Mouse (Mus musculus): ENCODE measurements at regions not wholly inside any gene's neighbourhood (a gene's known extent, or its start where the extent isn't known, plus 50 kb on each side); places are given as distances from the start of the nearest gene placed in this dataset.
A peak's percentile ranks its signal among the peaks of the same experiment; 100 is the strongest.

DNA sequence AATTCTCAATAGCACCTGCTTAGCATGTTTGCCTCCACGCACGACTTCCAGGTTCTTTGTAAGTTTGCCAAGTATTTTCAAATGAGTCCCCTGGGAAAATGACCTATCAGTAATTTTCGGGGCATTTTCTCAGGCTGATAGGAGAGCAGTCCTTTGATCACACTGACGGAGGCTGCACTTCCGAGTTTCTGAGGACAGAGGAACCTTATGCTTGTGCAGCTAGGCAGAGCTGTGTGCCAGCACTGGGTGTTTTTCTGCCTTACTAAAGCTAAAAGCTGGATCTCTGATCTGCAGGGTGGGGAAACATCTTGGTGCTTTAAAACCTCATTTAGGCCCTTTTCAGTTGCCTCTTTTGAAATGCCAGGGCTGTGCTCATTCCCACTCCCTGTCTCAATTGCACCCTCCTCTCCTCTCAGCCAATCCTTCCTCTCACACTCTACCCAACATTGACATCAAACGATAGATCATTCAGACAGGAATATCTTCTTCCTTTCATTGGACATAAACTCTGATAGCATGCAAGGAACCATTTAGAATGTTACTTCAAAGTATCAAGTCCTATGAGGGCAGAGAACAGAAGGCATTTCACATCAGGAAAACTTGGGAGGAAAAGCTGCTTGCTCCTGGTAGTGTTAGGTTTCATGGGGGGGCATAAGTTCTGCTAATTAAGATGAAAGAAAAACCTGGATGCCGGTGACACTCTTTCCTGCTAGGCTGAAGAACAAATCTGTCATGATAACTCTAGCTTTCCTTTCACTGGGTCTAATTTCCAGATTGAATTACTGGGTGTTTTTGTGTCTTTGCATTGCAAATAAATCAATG lies 95.3 kb downstream of the Lurap1l start:
- no peak for DNase-seq (ENCODE audit: low read depth, low spot score)

DNA sequence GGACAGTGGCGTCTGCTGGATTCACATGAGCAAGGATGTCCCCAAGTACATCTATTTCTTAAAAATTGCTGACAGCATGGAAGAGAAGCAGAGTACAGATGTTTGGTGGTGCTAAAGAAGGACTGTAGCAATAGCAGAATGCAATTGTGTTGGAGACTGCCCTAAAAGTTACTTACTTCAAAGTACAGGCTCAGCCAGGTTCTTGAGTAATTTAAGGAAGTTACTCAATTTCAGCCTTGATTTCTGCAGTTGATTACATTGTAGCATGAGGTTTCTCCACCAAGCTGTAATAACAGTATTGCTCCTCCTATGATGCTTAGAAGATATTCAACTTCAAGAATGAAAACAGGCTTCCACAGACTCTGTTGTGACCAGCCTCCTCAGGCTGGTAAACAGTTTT lies 96.1 kb downstream of the Lurap1l start:
- DNase-seq (ENCODE audit: low read depth, low spot score), result no peak

DNA sequence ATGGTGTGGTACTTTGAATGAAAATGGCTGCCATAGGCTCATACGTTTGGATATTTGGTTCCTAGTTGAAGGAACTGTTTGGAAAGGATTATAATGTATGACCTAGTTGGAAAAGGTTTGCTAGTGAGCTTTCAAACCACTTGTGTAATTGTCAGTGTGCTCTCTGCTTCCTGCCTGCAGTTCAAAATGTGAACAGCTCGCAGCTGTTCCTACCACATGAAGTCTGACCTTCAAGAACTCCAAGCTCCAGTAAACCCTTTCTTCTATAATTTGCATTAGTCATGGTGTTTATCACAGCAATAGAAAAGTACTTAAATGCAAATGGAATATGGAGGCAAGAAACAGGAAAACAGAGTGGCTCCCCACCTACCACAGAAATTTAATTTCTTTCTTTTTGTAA lies 111.4 kb downstream of the Lurap1l start:
- DNase-seq (ENCODE audit: low read depth, low spot score), result peak; percentile 12

DNA sequence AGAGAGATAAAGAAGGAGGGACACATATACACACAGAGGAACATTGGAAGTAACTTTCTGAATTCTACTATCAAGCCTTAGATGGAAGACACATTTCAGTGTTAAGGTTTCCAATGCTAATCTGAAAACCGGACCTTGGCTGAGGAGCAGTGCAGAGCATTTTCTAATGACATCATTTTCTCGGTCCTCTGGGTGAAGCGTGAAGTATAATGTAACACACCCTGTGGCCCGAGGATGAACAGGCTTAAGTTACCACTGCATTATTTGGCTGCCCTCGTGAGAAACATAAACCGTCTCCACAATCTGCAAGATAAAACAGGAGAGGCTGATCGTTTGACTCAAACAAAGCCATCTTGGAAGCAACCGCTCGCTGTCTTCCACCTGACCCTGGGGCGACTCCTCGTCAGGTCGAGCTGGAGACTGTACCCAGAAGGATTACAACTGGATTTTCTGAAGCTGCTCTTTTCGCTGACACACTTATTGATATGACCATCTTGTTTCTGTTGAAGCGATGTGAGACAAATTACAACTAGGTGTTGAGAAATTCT lies 113.1 kb downstream of the Lurap1l start:
- DNase-seq (ENCODE audit: low read depth, low spot score), result peak; percentile 68

DNA sequence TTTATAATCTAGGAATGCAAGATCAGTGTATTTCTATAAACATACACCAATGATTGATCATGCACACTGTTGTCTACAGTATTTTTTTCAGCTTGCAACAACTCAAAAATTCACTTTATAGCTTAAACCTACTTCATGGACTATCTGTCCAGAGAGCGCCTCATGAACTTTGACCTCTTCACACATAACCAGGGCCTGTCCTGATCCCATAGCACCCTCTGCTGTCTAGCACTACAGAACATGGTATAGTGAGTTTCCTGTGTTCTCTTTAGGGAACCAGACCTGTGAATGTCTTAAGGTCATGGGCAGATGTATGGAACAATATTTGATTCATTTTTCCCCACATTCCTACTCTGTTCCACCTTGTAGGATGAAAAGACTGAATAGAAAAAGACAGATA lies 117.1 kb downstream of the Lurap1l start:
- peak; percentile 20 for DNase-seq (ENCODE audit: low read depth, low spot score)

DNA sequence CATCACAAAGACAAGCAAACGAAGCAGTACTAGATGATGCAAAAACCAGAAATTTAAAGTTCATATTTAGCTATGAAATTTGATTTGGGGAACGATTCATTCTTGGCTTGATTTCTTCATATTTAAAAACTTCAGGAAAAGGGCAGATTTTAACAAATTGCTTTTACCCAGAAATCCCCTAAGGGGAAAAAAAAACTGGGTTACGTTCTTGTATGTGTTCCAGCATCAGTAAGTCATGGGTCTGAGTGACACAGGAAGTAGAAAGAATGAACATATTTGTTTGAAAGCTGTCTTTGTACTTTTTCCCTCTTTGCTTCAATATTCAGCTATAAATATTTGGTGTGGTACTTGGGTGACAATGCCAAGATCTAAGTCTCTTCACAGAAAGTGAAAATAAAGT lies 120.2 kb downstream of the Lurap1l start:
- DNase-seq (ENCODE audit: low read depth, low spot score), result no peak

DNA sequence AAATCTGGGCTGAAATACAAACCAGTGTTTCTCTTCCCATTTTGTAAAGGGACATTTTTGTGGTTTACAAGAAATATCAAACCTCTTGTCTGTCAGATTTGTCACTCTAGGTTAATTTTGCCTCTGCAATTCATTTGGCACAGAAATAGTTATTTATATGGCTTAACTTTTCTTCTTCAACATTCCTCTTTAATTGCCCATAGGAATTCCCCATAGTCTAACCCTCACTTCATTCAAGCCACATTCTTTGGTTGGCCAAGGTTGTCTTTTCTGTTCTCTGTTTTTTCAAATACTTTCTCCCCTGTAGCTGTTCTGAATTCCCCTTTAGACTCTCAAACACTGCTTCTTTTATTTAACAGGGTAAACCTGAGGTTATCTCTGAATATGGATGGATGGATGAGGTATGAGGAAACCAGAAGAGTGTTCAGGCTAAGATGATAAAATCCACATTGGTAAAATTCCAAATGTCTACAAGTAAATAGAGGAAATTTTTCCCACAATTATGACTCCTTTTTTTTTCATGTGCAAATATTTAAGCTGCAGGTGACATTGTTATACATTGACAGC lies 127.0 kb downstream of the Lurap1l start:
- DNase-seq (ENCODE audit: low read depth, low spot score), result no peak

DNA sequence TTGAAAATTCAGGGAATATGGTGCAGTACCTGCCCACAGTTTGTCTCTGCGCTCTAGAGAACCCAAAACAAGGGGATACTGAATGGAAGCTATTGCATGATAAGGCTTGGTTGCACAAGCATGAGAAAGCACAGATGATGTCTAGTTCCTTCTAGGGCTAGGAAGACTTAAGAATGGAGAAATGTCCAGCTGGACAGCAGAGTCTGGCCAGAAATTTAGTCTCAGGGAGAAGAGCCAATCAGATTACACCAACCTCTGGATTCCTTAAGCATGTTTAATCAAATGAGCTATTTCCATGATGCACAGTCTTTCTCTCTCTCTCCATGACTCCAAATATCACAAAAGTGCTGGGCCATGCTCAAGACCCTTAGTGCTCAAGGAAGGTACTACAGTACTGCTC lies 147.8 kb downstream of the Lurap1l start:
- no peak for DNase-seq (ENCODE audit: low read depth, low spot score)

DNA sequence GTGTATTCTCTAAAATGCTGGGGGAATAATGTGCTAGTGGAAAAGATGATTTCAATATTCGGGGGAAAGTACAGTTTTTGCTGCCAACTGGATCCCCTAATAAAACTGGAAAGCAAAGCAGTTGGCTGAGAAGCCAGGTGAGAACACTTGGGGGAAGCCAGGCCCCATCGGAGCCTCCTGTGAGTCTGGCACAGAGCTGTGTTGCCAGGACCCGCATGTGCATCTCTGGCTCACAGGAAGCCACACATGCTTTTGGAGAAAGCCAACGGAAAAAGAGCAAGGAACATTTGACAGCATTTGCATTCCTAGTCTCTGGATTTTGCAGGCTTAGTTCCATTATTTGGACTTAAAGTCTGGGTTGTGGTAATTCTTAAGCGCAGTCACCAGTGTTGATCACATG lies 148.4 kb downstream of the Lurap1l start:
- no peak for DNase-seq (ENCODE audit: low read depth, low spot score)

DNA sequence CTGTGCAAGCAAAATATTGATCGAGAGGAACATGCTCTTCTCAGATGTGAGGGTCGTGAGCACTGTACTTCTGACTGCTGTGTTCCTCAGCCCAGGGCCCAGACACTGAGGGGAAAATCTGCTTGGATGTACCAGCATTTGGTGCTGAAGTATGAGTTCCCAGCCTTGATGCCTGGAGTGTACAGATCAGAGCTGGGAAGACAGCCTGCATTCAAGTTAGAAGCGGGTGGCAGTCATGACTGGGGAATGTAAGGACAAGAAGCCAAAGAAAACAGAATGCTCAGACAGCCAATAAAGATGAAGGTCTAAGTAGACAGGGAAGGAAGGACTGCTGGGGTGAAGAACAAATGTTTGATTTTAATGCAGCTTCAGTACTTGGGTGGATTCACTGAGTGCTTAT lies 148.9 kb downstream of the Lurap1l start:
- no peak for DNase-seq (ENCODE audit: low read depth, low spot score)

DNA sequence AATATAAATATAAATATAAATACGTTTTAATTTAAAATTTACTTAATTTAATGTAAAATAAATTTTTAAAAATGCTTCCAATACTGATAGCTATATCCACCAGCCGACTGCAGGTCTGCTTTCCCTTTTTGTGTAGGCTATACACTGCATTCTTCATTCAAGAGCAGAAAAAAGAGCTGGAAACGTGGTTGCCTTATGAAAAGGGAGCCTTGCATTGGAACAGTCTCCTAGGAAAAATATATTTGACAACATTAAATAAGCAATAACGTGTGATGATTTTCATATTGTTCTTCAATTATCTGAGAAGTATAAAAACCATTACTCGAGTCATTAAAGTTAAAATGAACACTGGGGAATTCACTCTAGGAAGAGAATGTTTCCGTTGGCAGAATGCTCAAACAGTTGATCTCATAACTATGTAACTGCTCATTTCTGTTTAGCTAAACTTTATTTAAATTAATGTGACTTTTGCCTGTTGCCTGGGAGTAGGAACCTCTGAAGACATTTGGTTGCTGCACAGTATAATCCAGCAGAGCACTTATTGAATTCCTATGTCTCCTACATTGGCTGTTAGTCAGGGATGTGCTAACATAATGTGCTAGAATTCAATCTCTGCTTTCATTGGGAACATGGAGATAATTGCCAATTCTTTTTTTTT lies 172.0 kb downstream of the Lurap1l start:
- DNase-seq (ENCODE audit: low read depth, low spot score), result no peak

DNA sequence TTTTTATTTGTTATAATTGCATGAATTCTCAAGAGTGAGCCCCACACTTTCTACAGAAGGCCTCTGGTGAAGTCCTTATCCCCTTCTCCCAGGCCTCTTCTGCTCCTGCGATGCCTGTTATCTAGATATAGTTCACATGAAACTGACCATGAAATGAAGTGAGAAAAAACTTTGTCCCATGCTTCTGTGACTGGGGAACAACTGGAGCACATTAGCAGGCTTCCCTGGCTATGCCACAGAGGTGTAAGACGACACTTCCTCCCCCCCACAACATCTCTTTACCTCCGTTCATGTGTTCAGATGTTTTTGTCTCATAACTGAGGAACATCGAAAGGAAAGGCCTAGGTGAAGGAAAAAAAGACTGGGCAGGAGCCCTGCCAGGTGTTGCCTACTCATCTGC lies 174.7 kb downstream of the Lurap1l start:
- DNase-seq (ENCODE audit: low read depth, low spot score), result no peak

DNA sequence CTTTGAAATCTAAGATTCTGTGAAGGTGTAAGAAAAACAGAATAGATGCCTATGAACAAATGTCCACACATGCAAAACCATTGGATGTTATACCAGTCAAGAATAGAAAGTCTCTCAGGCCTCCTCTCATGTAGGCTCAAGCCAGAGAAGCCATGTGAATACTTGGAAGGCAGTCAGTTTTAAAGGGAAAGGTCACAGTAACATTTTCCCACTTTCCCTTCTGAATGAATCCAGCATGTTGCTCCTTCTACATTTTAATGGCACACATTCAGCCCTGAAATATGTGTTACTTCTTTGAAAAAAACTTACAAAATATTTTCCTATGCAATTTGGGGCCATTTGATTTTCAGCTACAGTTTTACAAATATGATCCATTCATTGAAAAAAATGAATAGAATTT lies 186.1 kb downstream of the Lurap1l start:
- no peak for DNase-seq (ENCODE audit: low read depth, low spot score)

DNA sequence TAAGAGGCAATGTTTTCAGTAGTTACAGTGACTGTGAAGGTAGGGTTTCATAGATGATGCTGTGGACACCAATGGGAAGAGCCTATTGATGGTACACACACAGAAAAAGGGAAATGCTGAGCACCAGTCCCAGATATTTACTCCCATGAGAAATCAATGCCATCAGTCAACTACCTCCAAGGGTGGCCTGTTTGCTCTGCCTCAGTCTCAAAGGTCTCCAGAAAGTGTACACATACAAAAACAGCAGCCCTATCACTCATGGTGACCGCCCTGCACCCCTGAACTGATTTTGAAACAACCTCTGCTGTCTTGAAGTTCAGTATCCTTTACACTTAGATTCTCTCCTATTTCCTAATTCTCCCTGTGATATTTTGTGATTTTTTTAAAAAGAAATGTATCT lies 187.2 kb downstream of the Lurap1l start:
- DNase-seq (ENCODE audit: low read depth, low spot score), result no peak

DNA sequence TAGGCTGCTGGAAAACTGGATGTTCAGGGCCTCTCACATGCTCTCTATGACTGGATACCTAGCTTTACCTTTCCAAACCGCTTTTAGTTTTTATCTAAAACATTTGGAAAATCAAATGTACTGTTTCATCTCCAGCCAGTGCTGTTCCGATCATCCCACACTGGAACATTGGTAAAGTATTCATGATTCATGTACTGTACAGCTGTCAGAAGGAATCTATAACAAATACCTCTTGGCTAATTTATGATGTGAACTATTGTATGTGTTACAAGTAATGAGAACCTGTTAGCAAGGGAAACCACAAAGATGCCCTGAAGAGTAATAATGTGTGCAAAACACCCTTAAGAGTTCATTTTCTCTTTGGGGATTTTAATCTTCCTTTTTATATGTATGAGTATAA lies 190.6 kb downstream of the Lurap1l start:
- DNase-seq (ENCODE audit: low read depth, low spot score), result no peak

DNA sequence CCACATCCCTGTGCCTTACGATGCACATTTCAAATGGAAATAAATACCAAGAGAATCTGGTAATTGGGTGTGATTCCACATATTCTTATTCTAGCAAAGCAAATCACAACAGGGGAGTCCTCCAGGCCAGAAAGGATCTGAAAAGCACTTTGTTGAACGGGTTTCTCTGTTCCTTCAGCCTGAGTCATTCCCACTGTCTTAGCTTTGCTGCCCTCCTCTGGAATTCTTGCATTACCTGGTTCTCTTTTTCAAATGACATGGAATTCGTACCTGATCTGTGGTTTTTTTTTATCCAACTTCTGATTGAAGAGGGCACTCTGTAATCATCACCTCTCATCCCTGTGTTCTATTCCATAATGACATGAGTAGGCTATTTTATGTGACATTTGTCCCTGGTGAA lies 200.9 kb downstream of the Lurap1l start:
- peak; percentile 3 for DNase-seq (ENCODE audit: low read depth, low spot score)

DNA sequence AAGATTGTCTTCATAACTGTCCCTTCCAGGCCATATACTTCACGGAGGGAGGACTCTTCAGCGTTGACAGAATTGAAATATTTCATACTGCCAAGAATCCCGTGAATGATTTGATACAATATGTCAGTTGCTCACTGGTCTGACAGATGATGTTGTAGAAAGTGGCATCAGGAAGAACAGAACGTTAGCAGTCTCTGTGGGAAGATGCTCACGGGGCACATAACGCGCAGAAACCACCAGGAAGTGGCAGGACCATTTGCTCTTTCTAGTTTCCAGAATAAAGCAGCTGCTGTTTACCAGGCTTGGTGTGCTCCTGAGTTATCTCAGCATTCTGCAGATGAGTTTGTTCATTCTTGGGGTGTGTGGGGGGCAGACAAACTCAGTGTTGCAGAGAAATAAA lies 206.0 kb downstream of the Lurap1l start:
- DNase-seq (ENCODE audit: low read depth, low spot score), result no peak

DNA sequence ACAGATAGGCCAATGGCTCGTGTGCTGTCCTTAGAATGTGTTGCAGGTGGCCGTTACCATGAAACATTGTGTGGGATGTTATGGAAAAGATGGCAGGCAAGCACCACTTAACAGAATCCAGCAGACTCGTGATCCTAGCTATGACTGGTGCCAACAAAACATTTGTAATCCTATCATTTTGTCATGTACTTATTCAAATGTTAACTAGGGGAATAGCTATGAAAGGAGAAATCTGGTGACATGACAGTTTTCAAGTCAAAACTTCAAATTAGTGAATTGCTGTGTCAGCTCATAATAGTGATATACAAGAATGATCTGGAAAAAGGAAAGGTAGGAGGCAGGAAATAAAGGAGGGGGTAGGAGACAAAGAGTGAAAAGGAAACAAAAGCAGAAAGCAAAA lies 213.7 kb downstream of the Lurap1l start:
- DNase-seq (ENCODE audit: low read depth, low spot score), result no peak

DNA sequence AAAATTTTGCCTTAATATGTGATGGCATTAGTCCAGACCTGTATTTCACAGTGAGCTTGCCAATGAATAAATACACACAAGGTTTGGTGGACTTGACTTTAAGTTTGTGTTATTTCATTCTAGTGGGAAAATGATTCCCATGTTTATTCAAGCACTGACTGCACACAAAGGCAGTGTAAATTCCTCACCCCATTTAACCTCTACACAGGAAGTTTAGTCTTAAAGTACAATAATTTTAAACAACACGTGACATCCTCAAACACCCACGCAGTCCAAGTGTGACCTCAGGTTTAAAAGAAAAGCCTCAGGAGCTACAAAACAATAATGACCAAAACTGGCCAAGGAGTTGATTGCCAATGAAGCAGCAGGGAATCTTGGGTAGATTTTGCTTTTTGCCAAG lies 219.4 kb downstream of the Lurap1l start:
- DNase-seq (ENCODE audit: low read depth, low spot score), result no peak

DNA sequence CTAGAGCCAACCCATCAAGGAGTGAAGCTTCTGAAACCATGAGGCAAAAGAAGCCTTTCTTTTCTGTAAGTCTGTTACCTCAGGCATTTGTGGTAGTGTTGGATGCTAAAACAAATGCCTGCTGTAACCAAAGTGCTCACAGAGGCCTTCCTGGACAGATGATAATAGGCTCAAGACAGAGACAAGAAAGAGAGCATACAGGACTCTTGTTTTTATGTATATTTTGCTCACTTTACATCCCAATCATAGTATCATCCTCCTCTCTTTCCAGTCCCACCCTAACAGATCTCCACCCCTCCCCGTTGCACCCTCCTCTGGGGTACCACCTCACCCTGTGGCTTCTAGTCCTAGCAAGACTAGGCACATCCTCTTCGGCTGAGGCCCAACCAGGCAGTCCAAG lies 262.7 kb downstream of the Lurap1l start:
- DNase-seq (ENCODE audit: low read depth, low spot score), result peak; percentile 58

DNA sequence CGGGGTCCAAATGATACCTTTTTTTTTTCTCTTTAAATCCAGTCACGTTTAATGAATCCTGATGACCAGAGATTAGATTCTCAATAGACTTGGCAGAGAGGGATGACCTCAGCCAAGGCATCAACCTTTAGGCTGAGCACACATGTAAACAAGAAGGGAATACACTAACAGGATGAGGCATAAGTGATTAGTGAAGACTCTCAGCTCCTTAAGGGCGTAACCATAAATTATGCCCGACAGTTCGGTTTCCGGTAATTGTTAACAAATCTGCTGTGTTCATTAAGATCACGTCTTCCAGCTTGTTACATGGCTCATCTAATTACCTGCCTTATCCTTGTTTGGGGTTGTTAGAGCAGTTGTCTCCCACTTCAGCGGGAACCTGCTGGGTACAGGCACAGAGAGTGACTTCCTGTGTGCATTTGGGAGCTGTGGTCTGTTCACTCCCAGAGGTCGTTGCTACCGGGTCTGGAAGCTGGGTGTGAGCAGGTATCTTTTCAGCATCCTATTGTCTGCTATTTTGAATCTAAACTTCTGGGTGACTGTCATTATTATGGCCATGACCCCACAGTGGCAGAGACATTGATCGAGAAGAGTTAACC lies 265.1 kb downstream of the Mpdz start:
- DNase-seq (ENCODE audit: low read depth, low spot score), result peak; percentile 14

DNA sequence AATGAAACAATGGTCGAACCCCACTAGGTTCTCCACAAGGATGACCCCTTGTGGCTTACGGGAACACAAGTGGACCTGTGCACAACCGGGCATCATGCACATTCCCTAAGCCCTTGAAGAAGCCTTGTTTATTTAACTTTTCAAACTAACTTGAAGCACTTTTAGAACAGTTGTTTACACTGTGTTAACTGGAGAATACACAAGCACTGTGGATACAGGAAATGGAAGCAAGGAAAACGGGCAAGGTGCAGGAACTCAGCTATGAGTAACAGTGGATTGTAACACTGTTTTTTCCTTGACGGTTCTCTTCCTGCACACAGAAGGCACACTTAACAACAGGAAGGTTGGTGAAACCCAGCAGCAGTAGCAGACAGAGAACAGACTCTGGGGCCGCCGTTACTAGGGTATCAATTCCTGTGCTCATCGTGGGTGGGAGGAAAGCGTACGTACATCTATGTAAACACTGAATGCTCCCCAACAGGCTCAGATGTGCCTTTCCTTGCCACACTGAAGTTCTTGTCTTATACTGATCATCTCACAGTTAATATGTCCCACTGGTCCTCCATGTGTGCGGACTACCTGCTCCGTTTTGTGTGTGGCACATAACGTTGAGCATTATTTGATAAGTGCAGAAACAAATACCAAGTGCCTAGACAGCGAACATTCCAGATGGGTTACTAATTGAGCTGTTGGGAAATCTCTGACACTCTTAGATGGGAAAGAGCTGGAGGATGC lies 264.4 kb downstream of the Mpdz start:
- DNase-seq (ENCODE audit: low read depth, low spot score), result no peak
